Mouse (Mus musculus) urinary bladder, adult 18-20 months (tissue): ENCODE data around the gene Gigyf1.

ENCODE experiments used
- DNase-seq, 2 experiments: peaks; one replicate each; pipeline ENCODE4 v3.0.0; 2022; ENCODE audit warnings: low spot score in 2 of 2, mixed read lengths in 2 of 2

Gigyf1 gene

GRCm38 (mm10) chr5:137513951-137514721, 4.2 kb upstream of the Gigyf1 start:
- DNase-seq, result no peak

DNA sequence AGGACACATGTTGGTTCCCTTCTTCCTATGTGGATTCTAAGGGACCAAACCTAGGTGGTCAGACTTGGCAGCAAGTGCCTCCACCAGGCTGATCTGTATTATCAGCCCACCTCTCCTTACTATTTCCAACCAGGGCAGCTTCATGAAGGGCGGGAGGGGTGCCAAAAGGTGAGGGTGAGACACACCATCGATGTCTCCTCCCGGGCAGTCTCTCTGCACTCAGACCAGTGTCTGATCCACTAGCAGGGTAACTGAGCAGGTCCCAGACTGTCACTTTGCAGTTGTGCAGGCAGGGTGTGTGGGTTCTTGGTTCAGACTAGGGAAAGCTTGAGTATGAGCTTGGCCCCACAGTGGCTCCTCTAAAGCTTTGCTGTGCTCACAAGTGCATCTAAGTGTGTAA, 3.5 kb upstream of the Gigyf1 start:
- no peak for DNase-seq

DNA sequence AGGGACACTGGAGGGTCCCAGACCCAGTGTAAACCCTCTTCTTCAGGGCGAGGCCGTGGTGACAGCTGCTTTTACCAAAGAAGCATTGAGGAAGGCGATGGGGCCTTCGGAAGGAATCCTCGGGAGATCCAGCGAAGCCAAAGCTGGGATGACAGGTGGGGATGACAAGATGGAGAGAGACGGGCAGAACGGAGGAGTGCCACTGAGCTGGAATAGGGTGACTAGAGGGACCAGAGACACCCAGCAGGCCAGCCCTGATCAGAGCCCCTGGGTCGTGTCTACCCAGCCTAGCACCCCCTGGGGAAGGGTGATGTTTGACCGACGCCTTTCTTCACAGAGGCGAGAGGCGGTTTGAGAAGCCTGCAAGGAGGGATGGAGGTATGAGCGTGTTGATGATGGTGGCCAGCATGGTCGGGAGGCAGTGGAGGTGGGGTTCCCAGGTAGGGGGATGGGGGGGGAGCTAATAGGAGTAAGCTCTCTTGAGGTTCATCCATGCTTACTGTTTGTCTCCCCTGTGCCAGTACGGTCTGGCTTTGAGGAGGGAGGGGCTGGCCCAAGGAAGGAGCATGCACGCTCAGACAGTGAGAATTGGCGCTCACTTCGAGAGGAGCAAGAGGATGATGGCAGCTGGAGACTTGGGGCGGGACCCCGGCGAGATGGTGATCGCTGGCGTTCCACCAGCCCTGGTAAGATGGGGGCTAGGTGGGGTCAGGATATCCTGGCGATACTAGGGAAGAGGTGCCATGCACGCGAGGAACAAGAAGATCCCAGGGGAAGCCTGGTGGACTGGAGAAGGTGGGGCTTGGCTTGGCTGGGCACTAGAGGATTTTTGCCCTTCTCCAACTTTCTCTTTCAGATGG, 1.6 kb downstream of the Gigyf1 start:
- DNase-seq, result no peak

DNA sequence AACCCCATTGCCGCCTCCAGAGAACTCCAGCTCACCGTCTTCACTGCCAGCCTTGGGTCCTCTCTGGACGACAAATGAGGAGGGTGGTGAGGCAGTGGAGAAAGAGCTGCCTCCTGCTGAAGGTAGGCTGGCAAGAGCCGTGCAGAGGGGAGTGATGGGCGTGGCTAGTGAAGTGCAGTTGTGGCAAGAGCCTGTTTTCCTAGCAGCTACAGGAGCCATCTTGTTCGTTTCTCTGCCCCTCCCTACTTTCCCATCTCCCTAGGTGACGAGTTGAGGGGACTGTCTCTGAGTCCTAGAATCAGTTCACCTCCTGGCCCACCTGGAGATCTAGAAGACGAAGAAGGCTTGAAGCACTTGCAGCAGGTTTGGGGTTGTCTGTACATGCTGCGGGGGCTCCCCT, 3.5 kb downstream of the Gigyf1 start:
- DNase-seq, result no peak

DNA sequence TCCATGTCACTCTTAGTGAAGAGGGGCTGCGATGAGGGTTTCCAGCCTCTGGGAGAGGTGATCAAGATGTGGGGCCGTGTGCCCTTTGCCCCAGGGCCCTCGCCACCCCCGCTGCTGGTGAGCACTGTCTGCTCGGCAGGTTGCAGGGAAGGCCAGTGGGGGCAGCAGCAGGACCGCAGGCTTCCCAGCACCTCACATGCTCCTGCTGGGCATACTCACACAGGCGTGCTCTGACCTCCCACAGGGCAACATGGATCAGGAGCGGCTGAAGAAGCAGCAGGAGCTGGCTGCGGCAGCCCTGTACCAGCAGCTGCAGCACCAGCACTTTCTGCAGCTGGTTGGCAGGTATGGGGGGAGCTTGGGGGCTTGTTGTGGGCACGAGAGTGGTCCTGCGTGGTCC, 4.4 kb downstream of the Gigyf1 start:
- no peak for DNase-seq

DNA sequence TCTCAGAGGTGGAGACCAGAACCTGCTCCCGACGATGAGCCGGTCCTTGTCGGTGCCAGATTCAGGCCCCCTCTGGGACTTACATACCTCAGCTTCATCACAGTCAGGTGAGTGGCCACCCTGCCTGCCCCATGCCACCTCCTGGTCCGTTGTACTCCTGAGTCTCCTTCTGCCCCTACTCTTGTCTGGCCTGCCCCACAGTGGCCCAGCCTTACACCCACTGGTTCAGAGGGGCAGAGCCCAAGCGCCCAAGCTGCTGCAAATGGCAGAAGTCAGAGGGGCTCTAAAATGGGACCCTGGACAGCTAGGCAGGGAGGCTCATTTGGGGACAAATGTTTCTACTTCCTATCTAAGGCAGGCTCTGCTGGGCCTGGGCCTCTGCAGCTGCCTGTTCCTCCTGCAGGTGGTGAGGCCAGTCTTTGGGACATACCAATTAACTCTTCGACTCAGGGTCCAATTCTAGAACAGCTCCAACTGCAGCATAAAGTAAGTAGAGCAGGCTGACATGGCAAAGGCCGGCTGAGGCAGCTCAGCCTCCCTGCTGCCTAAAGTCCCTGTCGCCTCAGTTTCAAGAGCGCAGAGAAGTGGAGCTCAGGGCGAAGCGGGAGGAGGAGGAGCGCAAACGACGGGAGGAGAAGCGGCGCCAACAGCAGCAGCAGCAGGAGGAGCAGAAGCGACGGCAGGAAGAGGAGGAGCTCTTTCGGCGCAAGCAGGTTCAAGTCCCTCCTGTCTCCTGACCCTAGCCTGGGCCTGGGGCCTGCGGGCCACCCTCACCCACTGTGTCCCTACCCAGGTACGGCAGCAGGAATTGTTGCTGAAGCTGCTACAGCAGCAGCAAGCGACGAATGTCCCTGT, 5.3 kb downstream of the Gigyf1 start:
- DNase-seq, result no peak

DNA sequence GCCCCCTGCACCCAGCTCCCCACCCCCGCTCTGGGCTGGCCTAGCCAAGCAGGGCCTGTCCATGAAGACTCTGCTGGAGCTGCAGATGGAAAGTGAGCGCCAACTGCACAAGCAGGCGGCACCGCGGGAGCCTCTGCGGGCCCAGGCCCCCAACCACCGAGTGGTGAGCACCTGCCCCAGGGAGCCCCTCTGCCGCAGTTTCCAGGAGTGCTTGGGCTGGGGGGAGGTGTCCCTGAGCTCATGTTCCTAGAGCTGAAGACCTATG, 5.8 kb downstream of the Gigyf1 start:
- DNase-seq, result no peak

DNA sequence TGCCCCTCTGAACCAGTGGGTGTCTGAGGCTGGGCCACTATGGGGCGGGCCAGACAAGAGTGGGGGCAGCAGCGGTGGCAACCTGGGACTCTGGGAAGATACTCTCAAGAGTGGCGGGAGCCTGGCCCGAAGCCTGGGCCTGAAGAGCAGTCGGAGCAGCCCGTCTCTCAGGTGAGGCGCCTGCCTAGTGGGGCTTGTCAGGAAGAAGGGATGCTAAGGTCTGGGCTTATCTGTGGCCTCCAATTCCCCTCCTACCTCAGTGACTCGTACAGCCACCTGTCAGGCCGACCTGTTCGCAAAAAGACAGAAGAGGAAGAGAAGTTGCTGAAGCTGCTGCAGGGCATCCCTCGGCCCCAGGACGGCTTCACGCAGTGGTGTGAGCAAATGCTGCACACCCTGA, 6.3 kb downstream of the Gigyf1 start:
- no peak for DNase-seq

DNA sequence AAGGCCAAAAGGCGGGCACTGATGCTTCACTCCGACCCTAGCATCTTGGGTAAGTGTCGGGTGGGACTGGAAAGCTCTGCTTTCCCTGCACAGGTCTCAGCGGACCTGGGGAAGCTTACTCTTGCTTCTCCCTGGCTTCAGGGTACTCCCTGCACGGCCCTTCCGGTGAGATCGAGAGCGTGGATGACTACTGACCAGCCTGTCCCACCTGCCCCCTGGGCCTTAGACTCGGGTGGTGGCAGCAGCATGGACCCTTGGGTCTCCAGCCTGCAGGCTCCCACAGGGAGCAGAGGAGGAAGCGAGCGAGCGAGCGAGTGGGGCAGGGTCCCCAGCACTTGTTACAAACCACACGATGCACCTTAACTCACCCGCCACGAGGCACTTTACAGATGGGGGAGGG, 7.2 kb downstream of the Gigyf1 start:
- no peak for DNase-seq

DNA sequence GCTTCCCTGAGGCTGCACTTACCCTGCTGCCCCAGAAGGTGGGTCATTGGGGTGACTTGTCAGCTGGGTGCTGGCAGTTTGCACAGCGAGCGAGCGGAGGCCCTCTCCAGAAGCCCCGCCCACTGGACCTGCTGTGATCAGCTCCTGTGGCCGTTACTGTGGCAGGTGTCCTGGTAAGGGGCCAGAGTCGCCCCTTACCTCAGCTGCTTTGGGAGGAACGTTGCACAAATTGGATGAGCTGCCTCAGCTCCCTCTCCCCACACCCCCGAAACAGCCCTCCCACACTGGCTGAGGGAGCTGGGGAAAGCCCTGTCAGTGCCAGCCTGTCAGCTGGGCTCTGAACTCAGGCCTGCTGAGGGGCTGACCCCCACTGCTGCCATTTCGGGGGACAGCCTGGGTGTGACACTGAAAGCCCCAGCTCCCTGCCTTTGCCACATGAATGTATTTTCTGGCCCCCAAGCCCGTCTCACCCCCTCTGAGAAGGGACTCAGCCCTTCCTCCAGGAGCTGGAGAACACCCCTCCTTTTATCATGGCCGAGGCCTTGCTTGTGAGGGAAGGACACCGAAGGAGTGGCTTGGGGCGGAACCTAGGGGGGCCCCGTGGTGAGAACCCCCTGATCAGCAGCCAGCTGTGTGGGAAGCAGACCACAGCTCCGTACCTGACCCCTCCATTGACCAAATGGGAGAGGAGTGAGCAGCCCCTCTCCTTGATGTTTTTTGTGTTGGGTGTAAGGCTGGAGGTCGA, 8.0 kb downstream of the Gigyf1 start:
- DNase-seq, result no peak

- DNase-seq, result no peak
Observed at GRCm38 (mm10) chr5:137527413-137527812, 9.1 kb downstream of the Gigyf1 start.

- DNase-seq, result no peak
Observed at GRCm38 (mm10) chr5:137528247-137528968, 10.1 kb downstream of the Gigyf1 start.

- no peak for DNase-seq
Observed at GRCm38 (mm10) chr5:137529221-137529995, 11.1 kb downstream of the Gigyf1 start.

- no peak for DNase-seq
Observed at GRCm38 (mm10) chr5:137530075-137530474, 11.7 kb downstream of the Gigyf1 start.

GRCm38 (mm10) chr5:137530588-137531413, 12.5 kb downstream of the Gigyf1 start:
- DNase-seq, result no peak

- DNase-seq, result peak in 1 of 2 experiments; percentile 61
Observed at GRCm38 (mm10) chr5:137531414-137532130, 13.2 kb downstream of the Gigyf1 start.

DNA sequence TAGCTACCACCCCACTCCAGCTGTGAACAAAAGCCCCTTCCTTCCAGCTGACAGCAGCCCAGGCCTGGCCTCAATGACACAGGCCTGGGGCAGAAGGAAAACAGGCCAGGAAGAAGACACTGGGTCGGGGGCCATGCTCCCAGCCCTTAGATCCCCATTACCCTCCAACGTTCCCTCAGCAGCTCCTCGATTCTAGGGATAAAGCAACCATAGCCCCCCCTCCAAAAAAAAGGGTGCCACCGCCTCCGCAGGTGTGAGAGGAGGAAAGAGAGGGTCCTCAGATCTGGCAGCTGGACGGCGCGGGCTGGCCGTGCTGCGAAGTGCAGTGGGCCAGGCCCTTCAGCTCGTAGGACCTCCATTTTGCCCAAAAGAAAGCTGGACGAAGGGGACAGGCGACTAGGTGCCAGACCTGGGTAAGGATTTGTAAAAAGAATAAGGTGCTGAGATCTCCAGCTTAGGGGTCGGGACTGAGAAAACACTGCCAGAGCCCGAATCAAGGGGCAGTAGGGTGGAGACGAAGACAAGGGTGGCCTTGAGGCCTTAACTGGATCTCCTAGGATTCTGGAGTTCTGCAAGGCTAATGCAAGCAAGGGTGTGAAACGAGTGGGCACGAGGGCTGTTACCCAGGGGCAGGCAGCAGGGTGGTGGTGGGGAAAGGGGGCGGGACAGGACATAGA, 13.9 kb downstream of the Gigyf1 start:
- DNase-seq, result no peak

DNA sequence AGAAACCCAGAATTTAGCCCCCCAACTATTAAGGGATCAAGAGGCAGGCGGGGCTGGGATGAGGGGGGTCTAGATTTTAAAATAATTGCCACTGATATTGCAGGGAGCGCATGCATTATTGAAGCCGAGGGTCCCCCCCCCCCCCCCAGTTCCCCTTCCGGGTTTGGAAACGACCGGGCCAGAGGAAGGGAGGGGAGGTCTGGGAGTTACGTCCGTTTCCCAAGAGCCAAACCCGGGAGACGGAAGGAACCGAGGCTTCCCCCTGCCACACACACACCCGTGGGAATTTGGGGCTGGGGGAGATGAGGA, 14.4 kb downstream of the Gigyf1 start:
- no peak for DNase-seq
